Mouse (Mus musculus): ENCODE data around the gene Pxt1. TPM values are rescaled to one million over a fixed set of nuclear protein-coding genes. Genes with fewer than 3 reads are reported as not detected.

Pxt1 gene
- polyA plus RNA-seq, 1 experiment from 2014 or later: 0.28 TPM

GRCm38 (mm10) chr17:28953251-28953650 lies 9.6 kb upstream of the Pxt1 start:
- Histone ChIP-seq H3K4me1 (ENCODE audit: control insufficient read depth, insufficient read depth, low read length) (peaks cover 16% of the 10 kb centered on the region), H3K36me3 (ENCODE audit: control insufficient read depth, insufficient read depth, low read length) (peaks cover 7% of the 10 kb centered on the region; the same call in 1 of the 2 replicates), H3K9ac (ENCODE audit: low read depth, low read length) (peak overlapping the region; percentile 86), H3K9me3 (ENCODE audit: control insufficient read depth, low read length) (0 out of 2 replicates have a peak, but pooled peaks cover 4% of the 10 kb centered on the region), H3K27me3 (ENCODE audit: control insufficient read depth, insufficient read depth, low read length) (no peaks in the 10 kb centered on the region), H3K27ac (ENCODE audit: low read depth, low read length) (peak overlapping the region; percentile 96; the same call in 1 of the 2 replicates), H3K4me2 (replicated peaks; ENCODE audit: low read depth, low read length) (peak overlapping the region; percentile 90), H3K4me3 (ENCODE audit: low read length) (peak overlapping the region; percentile 80)
- no peak for ATAC-seq (ENCODE audit: low FRiP score, low TSS enrichment)
- WGBS: 8% methylated on average over 9 of the region's 9 CpGs

GRCm38 (mm10) chr17:28951831-28952799 lies 8.5 kb upstream of the Pxt1 start, which contains the start of gene Kctd20:
Gene Kctd20 (plus strand): TSS chr17:28951950.
- no peaks in the 10 kb centered on the region for H3K36me3 ChIP-seq (ENCODE audit: control insufficient read depth, insufficient read depth, low read length)
- peak within 1 kb of the TSS; percentile 90 for H3K4me2 ChIP-seq (replicated peaks; ENCODE audit: low read depth, low read length)
- peak within 1 kb of the TSS; percentile 80 for H3K4me3 ChIP-seq (ENCODE audit: low read length)
- peak; percentile 92 for ATAC-seq (ENCODE audit: low FRiP score, low TSS enrichment)
- peaks cover 8% of the 10 kb centered on the region; the same call in 1 of the 2 replicates for H3K9me3 ChIP-seq (ENCODE audit: control insufficient read depth, low read length)
- peak within 1 kb of the TSS; percentile 96 for H3K27ac ChIP-seq (ENCODE audit: low read depth, low read length)
- no peaks in the 10 kb centered on the region for H3K27me3 ChIP-seq (ENCODE audit: control insufficient read depth, insufficient read depth, low read length)
- H3K4me1 ChIP-seq (ENCODE audit: control insufficient read depth, insufficient read depth, low read length): peaks cover 16% of the 10 kb centered on the region
- 1% methylated on average over 67 of the region's 80 CpGs for WGBS
- peak within 1 kb of the TSS; percentile 86 for H3K9ac ChIP-seq (ENCODE audit: low read depth, low read length)

- 70% methylated on average over 4 of the region's 4 CpGs for WGBS
- ATAC-seq (ENCODE audit: low FRiP score, low TSS enrichment): no peak
Observed at GRCm38 (mm10) chr17:28950751-28951150, 7.1 kb upstream of the Pxt1 start.

GRCm38 (mm10) chr17:28948661-28949060 lies 5.0 kb upstream of the Pxt1 start:
- Histone ChIP-seq H3K27ac (ENCODE audit: low read depth, low read length) (no peak overlapping the region), H3K4me2 (replicated peaks; ENCODE audit: low read depth, low read length) (no peak overlapping the region), H3K9me3 (ENCODE audit: control insufficient read depth, low read length) (peaks cover 4% of the 10 kb centered on the region; the same call in 1 of the 2 replicates), H3K36me3 (ENCODE audit: control insufficient read depth, insufficient read depth, low read length) (no peaks in the 10 kb centered on the region), H3K4me1 (ENCODE audit: control insufficient read depth, insufficient read depth, low read length) (peaks cover 11% of the 10 kb centered on the region), H3K4me3 (ENCODE audit: low read length) (no peak overlapping the region), H3K9ac (ENCODE audit: low read depth, low read length) (no peak overlapping the region), H3K27me3 (ENCODE audit: control insufficient read depth, insufficient read depth, low read length) (no peaks in the 10 kb centered on the region)
- no peak for ATAC-seq (ENCODE audit: low FRiP score, low TSS enrichment)
- 51% methylated on average over 4 of the region's 4 CpGs for WGBS

More at GRCm38 (mm10) chr17:28950751-28951150, 7.1 kb upstream of the Pxt1 start:
- H3K27ac ChIP-seq (ENCODE audit: low read depth, low read length): no peak overlapping the region
- H3K4me3 ChIP-seq (ENCODE audit: low read length): no peak overlapping the region
- H3K4me2 ChIP-seq (replicated peaks; ENCODE audit: low read depth, low read length): no peak overlapping the region
- no peaks in the 10 kb centered on the region for H3K36me3 ChIP-seq (ENCODE audit: control insufficient read depth, insufficient read depth, low read length)
- peaks cover 4% of the 10 kb centered on the region; the same call in 1 of the 2 replicates for H3K9me3 ChIP-seq (ENCODE audit: control insufficient read depth, low read length)
- no peak overlapping the region for H3K9ac ChIP-seq (ENCODE audit: low read depth, low read length)
- peaks cover 16% of the 10 kb centered on the region for H3K4me1 ChIP-seq (ENCODE audit: control insufficient read depth, insufficient read depth, low read length)
- H3K27me3 ChIP-seq (ENCODE audit: control insufficient read depth, insufficient read depth, low read length): no peaks in the 10 kb centered on the region

GRCm38 (mm10) chr17:28947011-28947939 lies 3.6 kb upstream of the Pxt1 start:
- Histone ChIP-seq H3K9ac (ENCODE audit: low read depth, low read length) (no peak overlapping the region), H3K4me2 (replicated peaks; ENCODE audit: low read depth, low read length) (no peak overlapping the region), H3K36me3 (ENCODE audit: control insufficient read depth, insufficient read depth, low read length) (no peaks in the 10 kb centered on the region), H3K4me1 (ENCODE audit: control insufficient read depth, insufficient read depth, low read length) (peaks cover 4% of the 10 kb centered on the region), H3K27me3 (ENCODE audit: control insufficient read depth, insufficient read depth, low read length) (no peaks in the 10 kb centered on the region), H3K27ac (ENCODE audit: low read depth, low read length) (no peak overlapping the region), H3K4me3 (ENCODE audit: low read length) (no peak overlapping the region), H3K9me3 (ENCODE audit: control insufficient read depth, low read length) (peaks cover 4% of the 10 kb centered on the region; the same call in 1 of the 2 replicates)
- no peak for ATAC-seq (ENCODE audit: low FRiP score, low TSS enrichment)
- 90% methylated on average over 19 of the region's 19 CpGs for WGBS

- Histone ChIP-seq H3K4me1 (ENCODE audit: control insufficient read depth, insufficient read depth, low read length) (no peaks in the 10 kb centered on the region), H3K4me2 (replicated peaks; ENCODE audit: low read depth, low read length) (no peak overlapping the region), H3K9ac (ENCODE audit: low read depth, low read length) (no peak overlapping the region), H3K4me3 (ENCODE audit: low read length) (no peak overlapping the region), H3K27ac (ENCODE audit: low read depth, low read length) (no peak overlapping the region), H3K27me3 (ENCODE audit: control insufficient read depth, insufficient read depth, low read length) (no peaks in the 10 kb centered on the region), H3K36me3 (ENCODE audit: control insufficient read depth, insufficient read depth, low read length) (no peaks in the 10 kb centered on the region), H3K9me3 (ENCODE audit: control insufficient read depth, low read length) (peaks cover 4% of the 10 kb centered on the region; the same call in 1 of the 2 replicates)
- no peak for ATAC-seq (ENCODE audit: low FRiP score, low TSS enrichment)
- WGBS: 93% methylated on average over 7 of the region's 7 CpGs
Observed at GRCm38 (mm10) chr17:28944481-28944880, 841 bp upstream of the Pxt1 start.

GRCm38 (mm10) chr17:28942101-28942500 lies 1.5 kb downstream of the Pxt1 start:
- 77% methylated on average over 10 of the region's 11 CpGs for WGBS
- no peak for ATAC-seq (ENCODE audit: low FRiP score, low TSS enrichment)
- Histone ChIP-seq H3K9me3 (ENCODE audit: control insufficient read depth, low read length) (no peaks in the 10 kb centered on the region), H3K4me1 (ENCODE audit: control insufficient read depth, insufficient read depth, low read length) (no peaks in the 10 kb centered on the region), H3K36me3 (ENCODE audit: control insufficient read depth, insufficient read depth, low read length) (no peaks in the 10 kb centered on the region), H3K9ac (ENCODE audit: low read depth, low read length) (no peak overlapping the region), H3K4me2 (replicated peaks; ENCODE audit: low read depth, low read length) (no peak overlapping the region), H3K27me3 (ENCODE audit: control insufficient read depth, insufficient read depth, low read length) (no peaks in the 10 kb centered on the region), H3K4me3 (ENCODE audit: low read length) (no peak overlapping the region), H3K27ac (ENCODE audit: low read depth, low read length) (no peak overlapping the region)

- H3K36me3 ChIP-seq (ENCODE audit: control insufficient read depth, insufficient read depth, low read length): no peaks in the 10 kb centered on the region
- H3K27me3 ChIP-seq (ENCODE audit: control insufficient read depth, insufficient read depth, low read length): no peaks in the 10 kb centered on the region
- H3K27ac ChIP-seq (ENCODE audit: low read depth, low read length): no peak overlapping the region
- ATAC-seq (ENCODE audit: low FRiP score, low TSS enrichment): no peak
- H3K4me3 ChIP-seq (ENCODE audit: low read length): no peak overlapping the region
- no peak overlapping the region for H3K4me2 ChIP-seq (replicated peaks; ENCODE audit: low read depth, low read length)
- H3K9me3 ChIP-seq (ENCODE audit: control insufficient read depth, low read length): no peaks in the 10 kb centered on the region
- WGBS: 92% methylated on average over 25 of the region's 25 CpGs
- H3K4me1 ChIP-seq (ENCODE audit: control insufficient read depth, insufficient read depth, low read length): no peaks in the 10 kb centered on the region
- no peak overlapping the region for H3K9ac ChIP-seq (ENCODE audit: low read depth, low read length)
Observed at GRCm38 (mm10) chr17:28940776-28941555, 2.7 kb downstream of the Pxt1 start.
